Mouse (Mus musculus): ENCODE measurements at regions not wholly inside any gene's neighbourhood (a gene's known extent, or its start where the extent isn't known, plus 50 kb on each side); places are given as distances from the start of the nearest gene placed in this dataset.

- Histone ChIP-seq H3K4me3 (ENCODE audit: insufficient read depth in 1 of 2, low read depth in 1 of 2, low read length in 2 of 2, poor library complexity in 1 of 2, severe bottlenecking in 1 of 2) (no peak overlapping the region), H3K4me1 (ENCODE audit: control insufficient read depth in 2 of 2, insufficient read depth in 2 of 2, low read length in 2 of 2, poor library complexity in 1 of 2) (no peaks in the 10 kb centered on the region), H3K27ac (ENCODE audit: insufficient read depth, low read depth, low read length, poor library complexity, severe bottlenecking) (no peak overlapping the region), H3K9me3 (ENCODE audit: control insufficient read depth, insufficient read depth, low read depth, low read length) (no peaks in the 10 kb centered on the region), H3K9ac (ENCODE audit: insufficient read depth, low read depth, low read length, poor library complexity, severe bottlenecking) (no peak overlapping the region), H3K36me3 (ENCODE audit: control insufficient read depth, insufficient read depth, low read length, poor library complexity, severe bottlenecking) (no peaks in the 10 kb centered on the region)
- no peak for DNase-seq (ENCODE audit: low read depth, low spot score)
- TF ChIP-seq CHD2 (IDR thresholded peaks at IDR 0.05; ENCODE audit: low read depth, low read length) = no peak
- no peak for TF ChIP-seq MAFK (IDR thresholded peaks at IDR 0.05; ENCODE audit: insufficient read depth, low read depth, low read length)
- TF ChIP-seq ZC3H11A (IDR thresholded peaks at IDR 0.05; ENCODE audit: borderline replicate concordance, low read depth, low read length) = no peak
- no peak for TF ChIP-seq HCFC1 (IDR thresholded peaks at IDR 0.05; ENCODE audit: borderline replicate concordance, insufficient read depth, low read length)
- TF ChIP-seq ZNF384 (IDR thresholded peaks at IDR 0.05; ENCODE audit: low read depth, low read length) = no peak
- in situ Hi-C loops (cut with MboI; ENCODE audit: low sequenced_read_pairs in 2 of 2, unreplicated experiment in 2 of 2) = no loop called here
Observed at GRCm38 (mm10) chr2:48381481-48382075, 432.3 kb upstream of the Acvr2a start.

- Histone ChIP-seq H3K9me3 (ENCODE audit: control insufficient read depth, insufficient read depth, low read depth, low read length) (no peaks in the 10 kb centered on the region), H3K9ac (ENCODE audit: insufficient read depth, low read depth, low read length, poor library complexity, severe bottlenecking) (no peak overlapping the region), H3K4me1 (ENCODE audit: control insufficient read depth in 2 of 2, insufficient read depth in 2 of 2, low read length in 2 of 2, poor library complexity in 1 of 2) (no peaks in the 10 kb centered on the region), H3K36me3 (ENCODE audit: control insufficient read depth, insufficient read depth, low read length, poor library complexity, severe bottlenecking) (no peaks in the 10 kb centered on the region), H3K4me3 (ENCODE audit: insufficient read depth in 1 of 2, low read depth in 1 of 2, low read length in 2 of 2, poor library complexity in 1 of 2, severe bottlenecking in 1 of 2) (no peak overlapping the region), H3K27ac (ENCODE audit: insufficient read depth, low read depth, low read length, poor library complexity, severe bottlenecking) (no peak overlapping the region)
- DNase-seq (ENCODE audit: low read depth, low spot score) = no peak
- in situ Hi-C loops (cut with MboI; ENCODE audit: low sequenced_read_pairs in 2 of 2, unreplicated experiment in 2 of 2) = no loop called here
- no peak for TF ChIP-seq ZNF384 (IDR thresholded peaks at IDR 0.05; ENCODE audit: low read depth, low read length)
- TF ChIP-seq CHD2 (IDR thresholded peaks at IDR 0.05; ENCODE audit: low read depth, low read length) = no peak
- TF ChIP-seq ZC3H11A (IDR thresholded peaks at IDR 0.05; ENCODE audit: borderline replicate concordance, low read depth, low read length) = no peak
- TF ChIP-seq MAFK (IDR thresholded peaks at IDR 0.05; ENCODE audit: insufficient read depth, low read depth, low read length) = no peak
- TF ChIP-seq HCFC1 (IDR thresholded peaks at IDR 0.05; ENCODE audit: borderline replicate concordance, insufficient read depth, low read length) = no peak
Observed at GRCm38 (mm10) chr2:48398504-48398903, 415.4 kb upstream of the Acvr2a start.

- no peak overlapping the region for H3K27ac ChIP-seq (ENCODE audit: insufficient read depth, low read depth, low read length, poor library complexity, severe bottlenecking)
- in situ Hi-C loops (cut with MboI; ENCODE audit: low sequenced_read_pairs in 2 of 2, unreplicated experiment in 2 of 2) = no loop called here
Observed at GRCm38 (mm10) chr2:48399191-48399590, 414.7 kb upstream of the Acvr2a start.

GRCm38 (mm10) chr2:48402813-48403212 is 411.1 kb upstream of the Acvr2a start:
- in situ Hi-C loops (cut with MboI; ENCODE audit: low sequenced_read_pairs in 2 of 2, unreplicated experiment in 2 of 2) = no loop called here
- no peak for TF ChIP-seq CHD2 (IDR thresholded peaks at IDR 0.05; ENCODE audit: low read depth, low read length)
- no peak for TF ChIP-seq ZNF384 (IDR thresholded peaks at IDR 0.05; ENCODE audit: low read depth, low read length)
- no peak for TF ChIP-seq HCFC1 (IDR thresholded peaks at IDR 0.05; ENCODE audit: borderline replicate concordance, insufficient read depth, low read length)
- TF ChIP-seq MAFK (IDR thresholded peaks at IDR 0.05; ENCODE audit: insufficient read depth, low read depth, low read length) = no peak
- no peak for TF ChIP-seq ZC3H11A (IDR thresholded peaks at IDR 0.05; ENCODE audit: borderline replicate concordance, low read depth, low read length)
- H3K9me3 ChIP-seq (ENCODE audit: control insufficient read depth, insufficient read depth, low read depth, low read length) = no peaks in the 10 kb centered on the region

More at GRCm38 (mm10) chr2:48399191-48399590, 414.7 kb upstream of the Acvr2a start:
- Histone ChIP-seq H3K36me3 (ENCODE audit: control insufficient read depth, insufficient read depth, low read length, poor library complexity, severe bottlenecking) (no peaks in the 10 kb centered on the region), H3K4me3 (ENCODE audit: insufficient read depth in 1 of 2, low read depth in 1 of 2, low read length in 2 of 2, poor library complexity in 1 of 2, severe bottlenecking in 1 of 2) (no peak overlapping the region), H3K9me3 (ENCODE audit: control insufficient read depth, insufficient read depth, low read depth, low read length) (no peaks in the 10 kb centered on the region), H3K4me1 (ENCODE audit: control insufficient read depth in 2 of 2, insufficient read depth in 2 of 2, low read length in 2 of 2, poor library complexity in 1 of 2) (no peaks in the 10 kb centered on the region), H3K9ac (ENCODE audit: insufficient read depth, low read depth, low read length, poor library complexity, severe bottlenecking) (no peak overlapping the region)
- TF ChIP-seq ZC3H11A (IDR thresholded peaks at IDR 0.05; ENCODE audit: borderline replicate concordance, low read depth, low read length) (no peak), ZNF384 (IDR thresholded peaks at IDR 0.05; ENCODE audit: low read depth, low read length) (no peak), HCFC1 (IDR thresholded peaks at IDR 0.05; ENCODE audit: borderline replicate concordance, insufficient read depth, low read length) (no peak), MAFK (IDR thresholded peaks at IDR 0.05; ENCODE audit: insufficient read depth, low read depth, low read length) (no peak), CHD2 (IDR thresholded peaks at IDR 0.05; ENCODE audit: low read depth, low read length) (no peak)
- no peak for DNase-seq (ENCODE audit: low read depth, low spot score)

More at GRCm38 (mm10) chr2:48402813-48403212, 411.1 kb upstream of the Acvr2a start:
- Histone ChIP-seq H3K4me1 (ENCODE audit: control insufficient read depth in 2 of 2, insufficient read depth in 2 of 2, low read length in 2 of 2, poor library complexity in 1 of 2) (no peaks in the 10 kb centered on the region), H3K9ac (ENCODE audit: insufficient read depth, low read depth, low read length, poor library complexity, severe bottlenecking) (no peak overlapping the region), H3K36me3 (ENCODE audit: control insufficient read depth, insufficient read depth, low read length, poor library complexity, severe bottlenecking) (no peaks in the 10 kb centered on the region), H3K27ac (ENCODE audit: insufficient read depth, low read depth, low read length, poor library complexity, severe bottlenecking) (no peak overlapping the region), H3K4me3 (ENCODE audit: insufficient read depth in 1 of 2, low read depth in 1 of 2, low read length in 2 of 2, poor library complexity in 1 of 2, severe bottlenecking in 1 of 2) (no peak overlapping the region)
- DNase-seq (ENCODE audit: low read depth, low spot score) = no peak
